Mouse (Mus musculus) gastrocnemius, postnatal 25 days (tissue): ENCODE data around the gene Sumo3. TPM values are rescaled to one million over a fixed set of nuclear protein-coding genes. Genes with fewer than 3 reads are reported as not detected.

Source experiments
- DNase-seq: peaks from one replicate; pipeline ENCODE4 v3.0.0; 2022
- total RNA-seq, 2 experiments: library from RNA; stranded (reverse); gene quantifications; 1 replicate in 1 of 2; 2 replicates in 1 of 2; pipeline ENCODE4 v1.2.3; 2021

The Sumo3 gene
- total RNA-seq, 2 experiments from 2014 or later = 32.8 to 36.7 TPM

DNA sequence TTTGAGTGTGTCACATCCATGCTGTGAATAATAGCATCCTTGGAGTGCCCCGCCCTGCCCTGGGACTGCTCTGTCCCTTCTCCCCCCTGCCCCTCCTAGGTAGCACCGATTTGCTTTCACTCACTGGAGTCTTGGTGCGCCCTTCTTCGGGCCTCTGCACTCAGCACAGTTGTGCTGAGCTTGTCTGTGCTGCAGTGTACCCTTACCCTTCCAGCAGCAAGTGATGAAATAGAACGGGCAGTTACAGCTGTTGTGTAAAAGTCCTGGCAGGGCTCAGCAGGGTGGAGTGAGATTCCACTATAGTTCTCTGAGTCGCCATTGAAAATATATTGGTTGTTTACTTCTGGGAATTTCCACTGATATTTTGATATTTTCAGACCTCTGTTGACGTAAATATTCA, 20.1 kb downstream of the Sumo3 start:
- peak; percentile 50 for DNase-seq

- no peak for DNase-seq
Observed at GRCm38 (mm10) chr10:77626591-77626990, 20.7 kb downstream of the Sumo3 start.

- DNase-seq = peak; percentile 73
Observed at GRCm38 (mm10) chr10:77627497-77627896, 21.6 kb downstream of the Sumo3 start.

- no peak for DNase-seq
Observed at GRCm38 (mm10) chr10:77629163-77629562, 23.3 kb downstream of the Sumo3 start.

GRCm38 (mm10) chr10:77629970-77630369, 24.1 kb downstream of the Sumo3 start:
- no peak for DNase-seq

DNA sequence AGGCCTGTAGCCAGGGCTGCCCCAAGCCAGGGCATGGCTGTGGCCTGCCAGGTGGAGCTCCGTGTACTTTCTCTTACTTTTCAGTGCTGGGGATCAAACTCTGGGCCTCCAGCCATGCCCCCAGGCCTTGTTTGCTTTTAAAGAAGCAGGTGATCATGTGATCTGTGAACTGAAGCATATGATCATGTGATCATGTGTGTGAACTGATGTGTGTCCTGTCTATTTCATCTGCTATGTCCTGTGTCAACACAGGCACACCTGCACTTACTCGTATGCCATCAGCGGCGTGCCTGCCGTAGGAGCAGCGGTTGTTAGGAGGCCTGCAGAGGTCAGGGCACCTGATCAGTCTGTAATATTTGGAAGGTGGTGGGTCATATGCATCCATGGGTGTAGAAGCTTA, 28.1 kb downstream of the Sumo3 start:
- no peak for DNase-seq

- no peak for DNase-seq
Observed at GRCm38 (mm10) chr10:77634452-77635231, 28.7 kb downstream of the Sumo3 start.

- DNase-seq = no peak
Observed at GRCm38 (mm10) chr10:77636234-77636922, 30.5 kb downstream of the Sumo3 start.

DNA sequence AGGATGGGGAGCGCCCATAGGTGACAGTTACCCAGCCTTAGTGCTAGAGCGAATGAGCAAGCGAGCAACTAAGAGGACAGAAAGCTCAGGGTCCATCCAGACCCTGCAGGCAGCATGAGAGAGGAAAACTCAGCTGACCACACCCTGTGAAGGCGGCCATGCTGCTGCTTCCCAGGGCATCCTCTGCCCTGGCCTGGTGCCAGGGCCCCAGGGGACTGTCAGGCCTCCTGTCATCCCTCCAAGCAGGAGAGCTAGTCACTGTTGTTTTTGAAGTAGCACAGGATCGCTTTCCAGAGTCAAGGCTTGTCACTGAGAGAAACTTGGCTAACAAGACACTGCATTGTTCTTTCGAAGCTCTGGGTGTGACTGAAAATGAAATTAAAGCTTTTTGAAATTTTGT, 33.1 kb downstream of the Sumo3 start:
- no peak for DNase-seq

DNA sequence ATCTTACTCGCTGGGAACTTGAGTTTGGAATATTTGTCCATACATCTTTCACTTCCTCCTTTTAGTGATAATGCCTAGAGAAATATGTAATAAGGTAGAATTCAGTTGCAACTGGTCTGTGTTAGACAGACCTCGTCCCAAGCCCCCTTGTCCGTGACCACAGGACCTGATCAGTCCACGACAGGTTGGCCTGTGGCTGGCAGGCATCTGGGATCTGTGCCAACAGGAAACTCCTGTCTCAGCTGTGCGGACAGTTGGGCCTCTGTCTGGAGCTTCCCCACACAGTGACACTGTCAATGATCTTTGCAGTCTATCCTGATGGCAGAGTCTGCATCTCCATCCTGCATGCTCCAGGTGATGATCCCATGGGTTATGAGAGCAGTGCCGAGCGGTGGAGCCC, 37.3 kb downstream of the Sumo3 start:
- DNase-seq = no peak

DNA sequence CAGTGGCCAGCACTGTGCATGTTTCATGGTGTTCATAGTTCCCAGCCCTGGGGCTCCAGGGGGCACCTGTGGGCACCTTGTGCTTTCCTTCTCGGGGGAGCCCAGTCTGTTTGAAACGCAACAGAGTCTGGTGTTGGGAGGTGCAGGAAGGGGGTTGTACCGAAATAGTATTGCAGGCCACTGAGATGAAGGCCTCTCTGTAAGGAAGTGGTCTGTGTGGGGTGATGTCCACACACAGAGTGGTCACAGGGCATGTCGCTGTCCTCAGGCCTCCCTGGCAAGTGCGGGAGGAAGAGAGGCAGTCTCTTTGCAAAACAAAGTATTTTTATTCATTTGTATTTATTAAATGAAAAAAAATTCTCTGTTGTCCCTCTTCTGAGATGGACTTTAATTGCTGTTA, 39.7 kb downstream of the Sumo3 start:
- DNase-seq = no peak

DNA sequence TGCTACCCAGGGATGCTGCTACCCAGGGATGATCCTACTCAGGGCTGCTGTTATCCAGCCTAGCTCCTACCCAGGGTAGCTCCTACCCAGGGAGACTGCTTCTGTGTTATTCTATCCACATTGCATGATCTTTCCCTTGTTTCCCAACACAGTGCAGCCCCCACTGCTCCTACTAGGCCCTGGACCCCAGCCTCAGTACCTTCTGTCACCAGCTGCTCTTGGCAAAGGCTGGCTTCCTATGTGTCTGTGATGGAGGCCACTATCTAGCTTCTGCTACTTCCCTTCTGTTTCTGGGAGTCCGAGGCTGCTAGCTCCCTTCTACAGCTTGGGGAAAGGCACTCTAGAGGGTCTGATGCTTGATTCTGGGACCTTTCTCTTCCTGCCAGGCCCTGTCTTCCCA, 41.6 kb downstream of the Sumo3 start:
- DNase-seq = no peak

GRCm38 (mm10) chr10:77647901-77648300, 42.0 kb downstream of the Sumo3 start:
- no peak for DNase-seq

DNA sequence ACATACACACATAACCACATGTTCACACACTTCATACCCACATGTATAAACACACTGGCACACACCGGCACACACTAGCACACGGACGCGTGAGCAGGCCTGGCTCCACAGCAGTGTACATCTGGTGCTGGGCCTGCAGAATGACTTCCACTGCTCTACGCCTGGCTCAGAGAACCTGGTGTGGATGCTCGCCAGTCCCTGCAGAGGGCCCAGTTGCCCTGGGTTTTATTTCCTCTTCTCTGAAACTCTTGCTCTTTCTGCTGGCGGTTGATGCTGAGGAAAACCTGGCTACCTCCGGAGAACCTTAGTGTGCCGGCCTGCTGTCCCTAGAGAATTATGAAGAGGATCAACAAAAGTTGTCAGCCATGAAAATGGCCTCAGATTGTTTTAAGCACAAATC, 46.1 kb downstream of the Sumo3 start:
- no peak for DNase-seq

GRCm38 (mm10) chr10:77658286-77658994, 52.5 kb downstream of the Sumo3 start:
- DNase-seq = no peak

DNA sequence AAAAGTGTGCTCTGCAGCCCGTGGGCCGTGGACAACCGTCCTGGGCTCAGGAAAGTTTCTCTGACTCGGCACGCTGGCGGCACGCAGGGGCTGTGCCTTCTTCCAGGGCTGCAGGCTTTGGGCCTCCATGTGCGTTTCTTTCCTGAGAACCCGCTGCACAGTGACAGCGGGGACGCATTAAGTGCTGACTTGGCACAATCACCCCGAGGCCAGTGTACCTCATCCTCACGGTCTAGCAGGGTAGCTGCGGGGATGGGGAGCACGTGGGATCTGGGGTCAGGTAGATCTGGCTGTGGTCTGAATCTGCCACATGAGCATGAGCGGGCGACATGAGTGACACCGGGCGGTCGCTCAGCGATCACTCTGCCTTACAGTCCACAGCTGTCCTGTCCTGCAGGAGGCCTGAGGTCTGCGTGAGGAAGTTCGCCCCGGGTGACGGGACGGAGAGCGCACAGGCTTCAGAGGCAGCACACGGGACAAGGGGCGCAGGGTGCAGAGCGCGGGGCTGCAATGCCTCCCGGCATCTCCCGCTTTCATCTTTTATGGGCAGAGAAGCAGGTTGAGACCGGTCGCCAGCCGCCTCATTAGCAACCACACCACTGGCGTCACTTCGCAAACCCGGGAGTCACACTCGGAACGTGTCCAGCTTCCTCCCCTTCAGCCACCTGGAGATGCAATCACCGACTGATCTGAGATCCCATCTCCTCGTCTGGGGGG, 58.2 kb downstream of the Sumo3 start:
- DNase-seq = no peak

GRCm38 (mm10) chr10:77666342-77666741, 60.4 kb downstream of the Sumo3 start:
- no peak for DNase-seq

- no peak for DNase-seq
Observed at GRCm38 (mm10) chr10:77667402-77667801, 61.5 kb downstream of the Sumo3 start.
